Mouse (Mus musculus) liver, embryonic 14.5 days (tissue): ENCODE measurements around the gene Krt73.

Experiments
- CTCF ChIP-seq: IDR thresholded peaks from 2 replicates; pipeline ENCODE4 v1.5.1; 2016; ENCODE audit warnings: antibody characterized with exemption, low read depth, control low read depth
- EP300 ChIP-seq: IDR thresholded peaks from 2 replicates; pipeline ENCODE4 v1.6.1; 2016; ENCODE audit warnings: antibody characterized with exemption, low read depth

GRCm38 (mm10) chr15:101845971-101846403 lies 43.8 kb upstream of the Krt73 start:
- no peak for TF ChIP-seq CTCF
- no peak for TF ChIP-seq EP300
